Mouse (Mus musculus): ENCODE measurements around the gene Cracr2b. TPM values are rescaled to one million over a fixed set of nuclear protein-coding genes. Genes with fewer than 3 reads are reported as not detected.

Gene Cracr2b
- total RNA-seq (2014; rRNA removed; ENCODE audit: low replicate concordance) = 6.2 and 134 TPM in 2 replicates
- 23.9 and 24.2 TPM in 2 replicates for polyA plus RNA-seq (2015; fragmentation: Nextera tagmentation; extraction: Ambion mirVana)

DNA sequence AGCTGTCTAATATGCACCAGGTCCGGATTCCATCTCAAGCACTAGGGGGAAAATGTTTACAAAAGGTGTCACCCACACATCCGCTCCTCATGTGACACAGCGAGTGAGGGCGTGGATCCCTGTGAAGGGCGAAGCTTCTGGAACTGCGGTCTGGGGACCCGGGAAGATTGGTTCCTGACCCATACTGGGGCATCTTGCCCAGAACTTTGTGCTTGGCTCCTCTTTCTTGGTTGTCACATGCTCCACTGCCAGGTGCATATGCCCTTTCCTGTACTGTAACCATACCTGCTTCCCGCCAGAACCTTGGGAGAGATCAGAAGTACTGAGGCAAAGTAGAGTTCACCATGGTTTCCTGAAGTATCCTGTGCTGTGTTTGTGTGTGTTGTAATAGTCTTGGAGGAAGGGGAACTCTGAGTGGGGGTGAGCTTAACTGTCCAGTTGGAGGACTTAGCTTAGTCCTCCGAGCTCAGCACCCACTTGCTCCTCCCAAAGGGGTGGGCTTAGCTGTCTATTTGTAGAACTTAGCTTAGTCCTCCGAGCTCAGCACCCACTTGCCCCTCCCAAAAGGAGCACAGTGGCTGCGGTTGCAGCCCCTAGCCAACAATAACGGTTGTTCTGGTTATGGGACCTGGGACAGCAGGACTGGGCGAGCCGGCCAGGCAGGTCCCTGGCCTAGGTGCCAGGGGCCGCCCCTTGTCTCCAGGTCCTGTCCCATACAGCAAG is at the start of gene Cracr2b:
Cracr2b (plus strand) TSS at position 704 of the 723 bp plus-strand sequence.
- peaks cover 16% of the 10 kb centered on the region; the same call in 1 of the 2 replicates for H3K27me3 ChIP-seq (ENCODE audit: control insufficient read depth, insufficient read depth, low read length)
- no peak for DNase-seq (ENCODE audit: low spot score)
- no peak for ATAC-seq (ENCODE audit: insufficient read depth, low read depth)
- TF ChIP-seq EP300 (IDR thresholded peaks at IDR 0.05; ENCODE audit: low read depth) = no peak
- H3K4me3 ChIP-seq (ENCODE audit: low read depth, low read length) = peak within 1 kb of the TSS; percentile 63
- no peaks in the 10 kb centered on the region for H3K9me3 ChIP-seq (replicated peaks; ENCODE audit: control insufficient read depth, low read length)
- 78% methylated on average over 15 of the region's 15 CpGs for WGBS
- H3K4me2 ChIP-seq (ENCODE audit: low read depth, low read length) = peak within 1 kb of the TSS; percentile 98
- H3K9ac ChIP-seq (replicated peaks; ENCODE audit: low read depth, low read length) = peak within 1 kb of the TSS; percentile 76
- H3K36me3 ChIP-seq (replicated peaks; ENCODE audit: control insufficient read depth, insufficient read depth, low read length) = peaks cover 33% of the 10 kb centered on the region
- H3K27ac ChIP-seq (ENCODE audit: low read depth) = peak within 1 kb of the TSS; percentile 77
- H3K4me1 ChIP-seq (ENCODE audit: control insufficient read depth, insufficient read depth) = peaks cover 21% of the 10 kb centered on the region

DNA sequence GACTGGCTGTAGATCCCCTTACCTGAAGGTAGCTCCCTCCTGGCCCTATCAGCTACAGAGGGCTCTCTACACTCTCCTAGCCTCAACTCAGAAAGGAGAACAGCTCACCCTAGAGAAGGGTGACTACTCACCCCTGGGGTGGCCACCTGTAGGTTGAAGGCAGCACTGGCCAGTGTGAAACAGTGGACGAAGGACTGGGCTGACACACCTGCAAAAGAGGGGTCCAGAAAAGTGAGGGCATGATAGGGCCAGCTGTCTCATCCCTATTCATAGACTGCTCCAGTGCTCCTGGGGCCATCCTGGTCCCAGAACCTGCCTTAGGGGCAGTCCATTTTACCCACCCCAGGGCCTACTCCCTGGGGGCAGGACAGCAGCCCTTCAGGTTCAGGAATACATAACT is 49.2 kb upstream of the Cracr2b start:
- no peaks in the 10 kb centered on the region for H3K9me3 ChIP-seq (replicated peaks; ENCODE audit: control insufficient read depth, low read length)
- no peaks in the 10 kb centered on the region for H3K27me3 ChIP-seq (ENCODE audit: control insufficient read depth, insufficient read depth, low read length)
- peaks cover 20% of the 10 kb centered on the region for H3K36me3 ChIP-seq (replicated peaks; ENCODE audit: control insufficient read depth, insufficient read depth, low read length)
- ATAC-seq (ENCODE audit: insufficient read depth, low read depth) (no peak), DNase-seq (ENCODE audit: low spot score) (no peak)
- H3K4me2 ChIP-seq (ENCODE audit: low read depth, low read length) = no peak overlapping the region
- no peak for TF ChIP-seq CTCF (IDR thresholded peaks at IDR 0.05; ENCODE audit: low read depth)
- no peak for TF ChIP-seq EP300 (IDR thresholded peaks at IDR 0.05; ENCODE audit: low read depth)
- H3K4me3 ChIP-seq (ENCODE audit: low read depth, low read length) = no peak overlapping the region
- H3K4me1 ChIP-seq (ENCODE audit: control insufficient read depth, insufficient read depth) = peaks cover 6% of the 10 kb centered on the region
- no peak overlapping the region for H3K27ac ChIP-seq (ENCODE audit: low read depth)
- 72% methylated on average over 1 of the region's 1 CpGs for WGBS
- H3K9ac ChIP-seq (replicated peaks; ENCODE audit: low read depth, low read length) = no peak overlapping the region

GRCm38 (mm10) chr7:141413331-141413730 is 47.6 kb upstream of the Cracr2b start:
- H3K4me2 ChIP-seq (ENCODE audit: low read depth, low read length) = peak overlapping the region; percentile 87
- DNase-seq (ENCODE audit: low spot score) (no peak), ATAC-seq (ENCODE audit: insufficient read depth, low read depth) (no peak; the same call in 1 of the 2 replicates)
- peak overlapping the region; percentile 80 for H3K9ac ChIP-seq (replicated peaks; ENCODE audit: low read depth, low read length)
- H3K4me3 ChIP-seq (ENCODE audit: low read depth, low read length) = peak overlapping the region; percentile 70
- no peaks in the 10 kb centered on the region for H3K27me3 ChIP-seq (ENCODE audit: control insufficient read depth, insufficient read depth, low read length)
- H3K36me3 ChIP-seq (replicated peaks; ENCODE audit: control insufficient read depth, insufficient read depth, low read length) = peaks cover 15% of the 10 kb centered on the region; the same call in 1 of the 2 replicates
- H3K9me3 ChIP-seq (replicated peaks; ENCODE audit: control insufficient read depth, low read length) = no peaks in the 10 kb centered on the region
- TF ChIP-seq EP300 (IDR thresholded peaks at IDR 0.05; ENCODE audit: low read depth) = no peak
- TF ChIP-seq CTCF (IDR thresholded peaks at IDR 0.05; ENCODE audit: low read depth) = no peak
- 3% methylated on average over 16 of the region's 16 CpGs for WGBS
- H3K27ac ChIP-seq (ENCODE audit: low read depth) = peak overlapping the region; percentile 62
- peaks cover 6% of the 10 kb centered on the region for H3K4me1 ChIP-seq (ENCODE audit: control insufficient read depth, insufficient read depth)

- no peak for TF ChIP-seq EP300 (IDR thresholded peaks at IDR 0.05; ENCODE audit: low read depth)
- TF ChIP-seq CTCF (IDR thresholded peaks at IDR 0.05; ENCODE audit: low read depth) = peak; percentile 28; the same call in 1 of the 2 replicates
- peak within 1 kb of the TSS; percentile 77 for H3K27ac ChIP-seq (ENCODE audit: low read depth)
- H3K4me3 ChIP-seq (ENCODE audit: low read depth, low read length) = peak within 1 kb of the TSS; percentile 70
- DNase-seq (ENCODE audit: low spot score) (peak; percentile 98), ATAC-seq (ENCODE audit: insufficient read depth, low read depth) (peak; percentile 95)
- 1% methylated on average over 53 of the region's 56 CpGs for WGBS
- H3K4me1 ChIP-seq (ENCODE audit: control insufficient read depth, insufficient read depth) = peaks cover 6% of the 10 kb centered on the region
- no peaks in the 10 kb centered on the region for H3K27me3 ChIP-seq (ENCODE audit: control insufficient read depth, insufficient read depth, low read length)
- H3K9me3 ChIP-seq (replicated peaks; ENCODE audit: control insufficient read depth, low read length) = no peaks in the 10 kb centered on the region
- H3K4me2 ChIP-seq (ENCODE audit: low read depth, low read length) = peak within 1 kb of the TSS; percentile 87
- peaks cover 12% of the 10 kb centered on the region; the same call in 1 of the 2 replicates for H3K36me3 ChIP-seq (replicated peaks; ENCODE audit: control insufficient read depth, insufficient read depth, low read length)
- peak within 1 kb of the TSS; percentile 80 for H3K9ac ChIP-seq (replicated peaks; ENCODE audit: low read depth, low read length)
Observed at GRCm38 (mm10) chr7:141413809-141414584, 46.9 kb upstream of the Cracr2b start, which contains the start of gene Gatd1. Gene Gatd1 (minus strand): TSS chr7:141414136.

DNA sequence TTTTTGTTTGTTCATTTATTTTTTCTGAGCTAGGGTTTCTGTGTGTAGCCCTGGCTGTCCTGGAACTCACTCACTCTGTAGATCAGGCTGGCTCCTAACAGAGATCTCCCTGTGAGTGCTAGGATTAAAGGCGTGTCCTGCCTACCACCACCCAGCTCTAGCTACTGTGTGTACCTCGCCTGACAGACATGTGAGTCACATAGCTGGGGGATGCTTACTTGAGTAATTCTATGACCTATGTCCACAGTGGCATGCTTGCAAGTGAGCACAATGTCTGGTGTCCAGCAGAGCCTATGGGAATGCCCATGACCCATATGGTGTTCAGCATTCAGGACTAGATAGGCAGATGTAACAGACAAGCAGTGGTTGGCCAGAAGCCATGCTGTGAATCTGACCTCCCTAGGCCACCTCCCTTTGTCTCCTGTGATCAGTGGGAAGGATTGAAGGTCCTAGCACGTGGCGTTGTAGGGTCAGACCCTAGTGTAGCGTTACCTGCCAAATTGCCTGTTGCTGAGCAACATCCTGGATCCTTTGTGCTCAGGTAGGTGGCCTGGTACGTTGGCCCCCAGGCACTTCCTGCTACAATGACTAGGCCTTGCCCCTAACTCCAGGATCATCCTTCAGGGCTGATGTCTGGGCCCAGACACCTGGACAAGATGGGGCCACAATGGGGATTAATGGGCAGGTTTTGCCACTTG is 44.6 kb upstream of the Cracr2b start:
- Histone ChIP-seq H3K4me2 (ENCODE audit: low read depth, low read length) (no peak overlapping the region), H3K27me3 (ENCODE audit: control insufficient read depth, insufficient read depth, low read length) (no peaks in the 10 kb centered on the region), H3K9ac (replicated peaks; ENCODE audit: low read depth, low read length) (no peak overlapping the region), H3K4me3 (ENCODE audit: low read depth, low read length) (no peak overlapping the region), H3K4me1 (ENCODE audit: control insufficient read depth, insufficient read depth) (peaks cover 6% of the 10 kb centered on the region), H3K9me3 (replicated peaks; ENCODE audit: control insufficient read depth, low read length) (no peaks in the 10 kb centered on the region), H3K36me3 (replicated peaks; ENCODE audit: control insufficient read depth, insufficient read depth, low read length) (no peaks in the 10 kb centered on the region), H3K27ac (ENCODE audit: low read depth) (no peak overlapping the region)
- DNase-seq (ENCODE audit: low spot score) (no peak), ATAC-seq (ENCODE audit: insufficient read depth, low read depth) (no peak)
- TF ChIP-seq CTCF (IDR thresholded peaks at IDR 0.05; ENCODE audit: low read depth) (no peak), EP300 (IDR thresholded peaks at IDR 0.05; ENCODE audit: low read depth) (no peak)
- 82% methylated on average over 6 of the region's 6 CpGs for WGBS
